9 mouse cellular contexts compared by ENCODE assay signal in genomic region chr13:83729331-83730009, GRCm38 (mm10).
DNase-seq lines count a peak whose midpoint lies in the region; ATAC-seq and TF ChIP-seq lines count a peak whose summit lies in the region.
"Had no signal": no experiment of that assay in that cellular context is flagged by ENCODE, and none has a peak within 500 bp of the region (broad histone marks: within the 10 kb centered on the region; RNA-seq: fewer than 3 reads in every experiment).

No protein-coding gene starts in this region.

- no peak for TF ChIP-seq POLR2A in heart, adult 2 months (IDR thresholded peaks at IDR 0.05; ENCODE audit: insufficient read depth, low read depth, low read length)
- TF ChIP-seq POLR2A in bone marrow macrophage, adult 2 months (IDR thresholded peaks at IDR 0.05; ENCODE audit: borderline replicate concordance, low read depth, low read length) = no peak

- H3K27me3 ChIP-seq in heart, adult 2 months (ENCODE audit: control insufficient read depth, insufficient read depth, low read length) = peaks cover 35% of the 10 kb centered on the region
- H3K27me3 ChIP-seq in forebrain, embryonic 10.5 days (ENCODE audit: poor library complexity, severe bottlenecking) = peaks cover 98% of the 10 kb centered on the region
- peaks cover 97% of the 10 kb centered on the region for H3K27me3 ChIP-seq in intestine, postnatal 0 days (replicated peaks; ENCODE audit: control insufficient read depth, insufficient read depth, low read length)
- H3K27me3 ChIP-seq in limb, embryonic 11.5 days (ENCODE audit: control insufficient read depth, insufficient read depth, low read length) = peaks cover 60% of the 10 kb centered on the region

- peak overlapping the region; percentile 48 for H3K4me2 ChIP-seq in intestine, postnatal 0 days (replicated peaks; ENCODE audit: low read depth)
- H3K4me2 ChIP-seq in limb, embryonic 11.5 days (ENCODE audit: low read depth, severe bottlenecking) = peak overlapping the region; percentile 69

- no peak for ATAC-seq in intestine, postnatal 0 days
- ATAC-seq in limb, embryonic 11.5 days (ENCODE audit: insufficient number of reproducible peaks, low FRiP score, low TSS enrichment, low read depth) = no peak

- no peak overlapping the region for H3K9ac ChIP-seq in heart, adult 2 months (ENCODE audit: low read depth, low read length)
- no peak overlapping the region for H3K9ac ChIP-seq in intestine, postnatal 0 days (ENCODE audit: low read depth, low read length)
- no peak overlapping the region for H3K9ac ChIP-seq in limb, embryonic 11.5 days (ENCODE audit: low read length)

- 2% methylated on average over 33 of the region's 33 CpGs for WGBS in heart, adult 2 months
- 0% methylated on average over 33 of the region's 33 CpGs for WGBS in forebrain, embryonic 10.5 days
- 1% methylated on average over 33 of the region's 33 CpGs for WGBS in intestine, postnatal 0 days
- under 1% methylated on average over 33 of the region's 33 CpGs for WGBS in limb, embryonic 11.5 days

- no peak overlapping the region for H3K27ac ChIP-seq in heart, adult 2 months
- H3K27ac ChIP-seq in bone marrow macrophage, adult 2 months (ENCODE audit: insufficient read depth, low read depth, low read length) = no peak overlapping the region
- H3K27ac ChIP-seq in forebrain, embryonic 10.5 days = peak overlapping the region; percentile 100
- H3K27ac ChIP-seq in intestine, postnatal 0 days (ENCODE audit: low read depth, low read length) = no peak overlapping the region
- no peak overlapping the region for H3K27ac ChIP-seq in limb, embryonic 11.5 days (replicated peaks; ENCODE audit: low read depth, low read length)
- H3K27ac ChIP-seq: macrophage had no signal

- TF ChIP-seq EP300 in heart, adult 2 months (IDR thresholded peaks at IDR 0.05; ENCODE audit: insufficient read depth, low read depth, low read length) = no peak

- H3K36me3 ChIP-seq in heart, adult 2 months (ENCODE audit: control insufficient read depth, insufficient read depth, low read length) = no peaks in the 10 kb centered on the region
- H3K36me3 ChIP-seq in forebrain, embryonic 10.5 days (replicated peaks) = peaks cover 40% of the 10 kb centered on the region
- H3K36me3 ChIP-seq in intestine, postnatal 0 days (ENCODE audit: control insufficient read depth, insufficient read depth) = no peaks in the 10 kb centered on the region
- H3K36me3 ChIP-seq in limb, embryonic 11.5 days (ENCODE audit: control insufficient read depth, insufficient read depth, low read length) = no peaks in the 10 kb centered on the region

- no peaks in the 10 kb centered on the region for H3K9me3 ChIP-seq in forebrain, embryonic 10.5 days
- no peaks in the 10 kb centered on the region for H3K9me3 ChIP-seq in intestine, postnatal 0 days (ENCODE audit: control insufficient read depth)
- no peaks in the 10 kb centered on the region for H3K9me3 ChIP-seq in limb, embryonic 11.5 days (ENCODE audit: control insufficient read depth, low read length)

- TF ChIP-seq CTCF in heart, adult 2 months (IDR thresholded peaks at IDR 0.05) = no peak
- TF ChIP-seq CTCF in bone marrow macrophage, adult 2 months (IDR thresholded peaks at IDR 0.05; ENCODE audit: low read depth, low read length) = no peak
- TF ChIP-seq CTCF in intestine, postnatal 0 days (IDR thresholded peaks at IDR 0.05; ENCODE audit: low read depth) = no peak

- no peaks in the 10 kb centered on the region for H3K79me2 ChIP-seq in heart, adult 2 months (replicated peaks; ENCODE audit: control insufficient read depth, insufficient read depth, low read length)

- peak; percentile 34 to 45 for DNase-seq in heart, adult 2 months
- no peak for DNase-seq in heart, postnatal 36 days
- DNase-seq in forebrain, embryonic 10.5 days (ENCODE audit: extremely low spot score, low spot score) = peak; percentile 86
- DNase-seq in limb, embryonic 11.5 days (ENCODE audit: low spot score) = peak; percentile 80
- DNase-seq in retina, postnatal 7 days (ENCODE audit: low read depth, low spot score) = peak; percentile 77
- no peak for DNase-seq in gastrocnemius, adult 8-10 months (ENCODE audit: low spot score in 2 of 2)

- intact Hi-C loops in heart, adult 2 months (cut with DNase I) = loop anchor here (5.0 to 10.0 kb wide), 2 partner anchors 495 to 618 kb away; partner anchors contain the start of gene Tmem161b
- intact Hi-C loops in heart, postnatal 36 days (cut with DNase I) = loop anchor here (10.0 kb wide), 1 partner anchor 495 kb away; the partner anchor contains the start of gene Tmem161b

- no peaks in the 10 kb centered on the region; the same call in 1 of the 2 replicates for H3K4me1 ChIP-seq in heart, adult 2 months (ENCODE audit: control insufficient read depth, insufficient read depth, low read length)
- no peaks in the 10 kb centered on the region for H3K4me1 ChIP-seq in bone marrow macrophage, adult 2 months (ENCODE audit: control insufficient read depth, insufficient read depth, low read length)
- H3K4me1 ChIP-seq in forebrain, embryonic 10.5 days = 0 out of 2 replicates have a peak, but pooled peaks cover 9% of the 10 kb centered on the region
- H3K4me1 ChIP-seq in intestine, postnatal 0 days (replicated peaks; ENCODE audit: control insufficient read depth, insufficient read depth, low read length) = no peaks in the 10 kb centered on the region
- H3K4me1 ChIP-seq in limb, embryonic 11.5 days (ENCODE audit: control insufficient read depth, insufficient read depth, low read length) = 0 out of 2 replicates have a peak, but pooled peaks cover 5% of the 10 kb centered on the region

- peak overlapping the region; percentile 5; the same call in 1 of the 2 replicates for H3K4me3 ChIP-seq in heart, adult 2 months
- H3K4me3 ChIP-seq in bone marrow macrophage, adult 2 months (ENCODE audit: insufficient read depth, low read length) = peak overlapping the region; percentile 43
- H3K4me3 ChIP-seq in forebrain, embryonic 10.5 days = peak overlapping the region; percentile 84
- peak overlapping the region; percentile 64 for H3K4me3 ChIP-seq in intestine, postnatal 0 days (ENCODE audit: low read depth, low read length)
- H3K4me3 ChIP-seq in limb, embryonic 11.5 days (ENCODE audit: low read depth, low read length) = peak overlapping the region; percentile 28

Comparison
In these comparisons a context has a peak if more than half of its experiments do, and no peak if none do; other contexts are left out.
1. DNase-seq: peak in heart, adult 2 months (2 of 2), forebrain, embryonic 10.5 days (single experiment), limb, embryonic 11.5 days (single experiment) and retina, postnatal 7 days (single experiment); none in heart, postnatal 36 days (0 of 2) and gastrocnemius, adult 8-10 months (0 of 2).
2. H3K4me3 ChIP-seq: peak in every context shown above with its lines; median percentile 84 in forebrain, embryonic 10.5 days; 64 in intestine, postnatal 0 days; 43 in bone marrow macrophage, adult 2 months; 28 in limb, embryonic 11.5 days; 5 in heart, adult 2 months.